Mouse (Mus musculus) c-Kit-positive CD71-positive TER-119-negative erythroid progenitor cells, embryonic 14.5 days (primary cell): Measurements from ENCODE around the gene Gm648.
"Not testable (repeated sequence)": the region's sequence is repeated elsewhere in the genome, so short reads cannot be mapped to it uniquely, and the experiment has no call there.

ENCODE experiments used
- DNase-seq: peaks from one replicate; pipeline ENCODE4 v3.0.0-alpha.2; 2013; ENCODE audit warnings: low read depth

Gene Gm648

DNA sequence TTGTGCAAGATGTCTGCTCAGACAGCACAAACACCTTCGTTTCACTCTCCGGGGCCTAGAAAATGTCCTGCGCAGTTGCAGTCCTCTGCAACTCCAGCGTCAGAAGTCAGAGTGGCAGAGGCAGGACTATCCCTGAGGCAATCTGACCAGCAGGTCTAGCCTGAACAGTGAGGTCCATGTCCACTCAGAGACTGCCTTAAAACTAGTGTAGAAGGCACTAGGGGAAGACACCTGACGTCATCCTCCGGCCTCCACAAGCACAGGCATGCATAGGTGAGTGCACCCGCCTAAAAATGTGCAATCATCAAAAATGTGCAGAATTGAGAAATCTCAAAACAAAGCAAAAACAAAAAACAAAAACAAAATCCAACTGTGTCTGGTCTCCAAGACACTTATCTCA is at the start of gene Gm648:
TSS of gene Gm648 (minus strand) at position 101 of the 400 bp plus-strand sequence.
- no peak for DNase-seq

- DNase-seq = peak; percentile 84
Measured at GRCm38 (mm10) chrX:56597887-56598640, 48.7 kb upstream of the Gm648 start, which contains the start of gene Mmgt1. TSS of gene Mmgt1 (minus strand) at chrX:56598069.

DNA sequence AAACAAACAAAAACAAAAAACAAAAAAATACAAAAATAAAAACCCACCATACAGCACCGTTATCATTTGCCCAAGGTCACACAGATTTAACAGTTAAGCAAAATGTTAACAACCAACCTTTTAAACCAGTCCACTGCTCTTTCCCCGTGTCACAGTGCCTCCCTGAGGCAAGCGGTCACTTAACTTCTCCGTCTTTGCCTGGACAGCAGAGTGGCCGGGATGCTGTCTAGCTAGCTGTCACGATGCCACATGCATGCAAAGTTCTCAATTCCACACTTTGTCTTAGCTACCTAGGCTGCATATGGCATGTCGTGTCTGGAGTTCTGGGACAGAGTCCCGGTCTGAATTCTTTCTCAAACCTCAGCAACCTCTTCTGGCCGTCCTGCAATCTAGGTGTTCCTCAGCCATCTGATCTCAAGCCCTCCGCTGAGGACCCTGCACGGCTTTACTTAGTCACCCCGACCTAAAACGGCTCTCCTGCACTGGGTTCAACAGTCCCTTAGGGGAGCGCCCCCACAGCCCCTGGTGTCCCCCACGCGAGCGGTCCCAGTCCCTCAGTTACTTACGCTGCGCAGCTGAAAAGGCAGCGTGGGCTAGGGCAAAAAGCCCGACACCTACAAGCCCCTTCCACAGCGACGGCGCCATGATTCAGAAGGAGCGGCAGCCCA is 47.9 kb upstream of the Gm648 start:
- DNase-seq = no peak

GRCm38 (mm10) chrX:56578200-56578599 is 28.8 kb upstream of the Gm648 start:
- DNase-seq = no peak

DNA sequence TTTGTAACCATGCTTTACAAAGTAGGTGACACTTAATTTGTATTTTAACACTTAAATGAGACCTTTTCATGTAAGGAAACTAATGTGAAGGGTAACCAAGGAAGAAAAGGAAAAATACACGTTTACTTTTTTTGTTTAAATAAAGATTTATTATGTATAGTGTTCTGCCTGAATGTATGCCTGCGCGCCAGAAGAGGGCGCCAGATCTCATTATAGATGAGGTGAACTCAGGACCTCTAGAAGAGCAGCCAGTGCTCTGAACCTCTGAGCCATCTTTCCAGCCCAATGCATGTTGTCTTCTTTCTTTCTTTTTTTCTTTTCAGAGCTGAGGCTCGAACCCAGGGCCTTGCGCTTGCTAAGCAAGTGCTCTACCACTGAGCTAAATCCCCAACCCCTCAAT is 23.1 kb upstream of the Gm648 start:
- DNase-seq = peak; percentile 7

- no peak for DNase-seq
Measured at GRCm38 (mm10) chrX:56553584-56553983, 4.2 kb upstream of the Gm648 start.

- no peak for DNase-seq
Measured at GRCm38 (mm10) chrX:56537162-56537561, 12.2 kb downstream of the Gm648 start.

DNA sequence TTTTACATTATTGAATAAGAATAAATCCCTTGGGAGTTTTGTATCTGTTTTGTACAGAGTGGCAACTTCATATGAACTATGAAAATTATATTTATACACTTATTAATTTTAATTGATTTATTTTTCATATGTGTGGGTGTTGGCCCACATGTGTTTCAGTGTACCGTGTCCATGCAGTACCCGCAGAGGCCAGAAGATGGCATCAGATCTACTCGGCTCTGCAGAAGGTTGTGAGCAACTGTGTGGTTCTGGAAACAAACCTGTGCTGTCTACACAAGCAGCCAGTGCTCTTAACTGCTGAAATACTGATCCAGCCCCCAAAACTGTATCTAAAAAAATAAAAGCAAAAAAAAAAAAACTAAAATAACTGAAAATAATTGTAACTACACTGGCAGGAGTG is 18.1 kb downstream of the Gm648 start:
- DNase-seq = peak; percentile 35

DNA sequence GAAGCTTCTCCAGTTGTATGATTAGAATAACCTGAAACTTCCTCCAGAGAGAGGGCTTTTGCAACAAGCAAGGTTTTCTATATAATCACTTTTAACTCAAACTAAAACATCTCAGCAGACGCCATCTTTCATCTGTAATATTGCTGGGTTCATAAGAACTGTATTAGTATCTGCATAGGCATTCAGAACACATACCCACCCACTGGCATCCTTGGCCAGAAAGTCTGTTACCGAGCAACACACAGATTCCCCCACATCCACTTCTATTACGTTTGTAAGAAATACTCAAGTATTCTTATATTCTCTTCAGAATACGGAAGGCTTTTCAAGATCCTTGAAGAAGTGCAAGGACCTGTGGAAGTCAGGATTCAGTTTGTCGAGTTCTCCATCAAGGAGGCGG is 25.0 kb downstream of the Gm648 start, which contains the start of gene Gm10477:
TSS of gene Gm10477 (plus strand) at position 301 of the 400 bp plus-strand sequence.
- DNase-seq = not testable (repeated sequence)

DNA sequence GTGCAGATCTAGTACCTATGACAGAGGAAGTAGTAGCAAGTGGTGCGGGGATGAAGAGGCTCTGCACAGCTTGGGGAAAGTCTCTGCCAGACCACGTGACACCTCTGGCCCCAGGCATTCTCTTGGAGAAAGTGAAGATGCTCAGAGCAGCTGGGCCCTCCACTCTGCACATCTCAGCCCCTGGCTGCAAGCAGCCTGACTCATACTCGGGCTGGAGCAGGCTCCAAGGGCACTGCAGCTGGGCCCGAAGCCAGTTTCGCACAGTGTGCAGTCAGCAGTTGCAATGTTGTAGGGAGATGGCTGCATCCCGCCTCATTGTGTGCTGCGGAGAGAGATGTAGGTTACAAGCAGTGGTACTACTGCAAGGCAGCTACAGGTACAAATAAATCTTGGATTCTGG is 52.2 kb downstream of the Gm648 start:
- DNase-seq = no peak
